24 mouse cellular contexts compared by ENCODE assay signal in the genomic region with DNA sequence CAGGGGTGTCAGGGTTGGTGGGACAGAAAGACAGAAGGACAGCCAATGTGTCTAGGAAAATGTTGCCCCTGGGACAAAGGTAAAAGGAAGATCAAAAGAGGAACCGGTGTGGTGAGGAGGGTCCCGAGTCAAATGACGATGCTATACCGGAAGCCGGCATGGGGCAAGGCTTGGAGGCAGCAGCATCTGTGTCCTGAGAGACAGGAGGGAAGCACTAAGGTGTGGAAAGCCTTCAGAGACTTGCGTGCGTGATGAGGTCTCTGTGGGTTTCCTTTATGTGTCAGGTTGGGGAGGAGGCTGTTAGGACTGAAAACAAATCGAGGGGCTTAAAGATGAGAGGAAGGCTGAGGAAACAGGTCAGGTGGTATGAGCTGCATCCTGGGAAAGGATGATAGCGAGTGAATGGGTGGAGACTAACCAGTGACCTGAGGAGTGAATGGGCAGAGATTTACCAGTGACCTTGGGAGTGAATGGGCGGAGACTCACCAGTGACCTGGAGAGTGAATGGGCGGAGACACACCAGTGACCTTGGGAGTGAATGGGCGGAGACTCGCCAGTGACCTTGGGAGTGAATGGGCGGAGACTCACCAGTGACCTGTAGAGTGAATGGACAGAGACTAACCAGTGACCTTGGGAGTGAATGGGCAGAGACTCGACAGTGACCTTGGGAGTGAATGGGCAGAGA.
DNase-seq lines count a peak whose midpoint lies in the region; ATAC-seq and TF ChIP-seq lines count a peak whose summit lies in the region.
"Had no signal": no experiment of that assay in that cellular context is flagged by ENCODE, and none has a peak within 500 bp of the region (broad histone marks: within the 10 kb centered on the region; RNA-seq: fewer than 3 reads in every experiment).

No protein-coding gene starts in this region.

- H3K36me3 ChIP-seq in CH12.LX (replicated peaks in 1 of 2; ENCODE audit: control insufficient read depth in 1 of 2, insufficient read depth in 1 of 2, low read length in 1 of 2) (peaks cover 0 to 15% of the 10 kb centered on the region in 2 experiments), ES-Bruce4 (ENCODE audit: control insufficient read depth, insufficient read depth, low read length, poor library complexity, severe bottlenecking) (no peaks in the 10 kb centered on the region)
- H3K36me3 ChIP-seq in intestine, embryonic 16.5 days (ENCODE audit: control insufficient read depth, insufficient read depth, low read length): no peaks in the 10 kb centered on the region
- H3K36me3 ChIP-seq: embryonic facial prominence, embryonic 15.5 days; forebrain, embryonic 15.5 days; heart, embryonic 15.5 days; hindbrain, embryonic 15.5 days had no signal

- H3K79me2 ChIP-seq in CH12.LX (replicated peaks; ENCODE audit: control insufficient read depth, extremely low read depth, insufficient read depth, poor library complexity, severe bottlenecking): no peaks in the 10 kb centered on the region

- TF ChIP-seq CTCF in CH12.LX (conservative IDR thresholded peaks at IDR 0.05 in 1 of 2, IDR thresholded peaks at IDR 0.05 in 1 of 2; ENCODE audit: low read depth in 2 of 2, low read length in 2 of 2) (no peak), ES-Bruce4 (IDR thresholded peaks at IDR 0.05; ENCODE audit: low read depth, low read length) (no peak)

- ATAC-seq in megakaryocyte progenitor cell, adult 5-6 weeks (replicated peaks; ENCODE audit: poor library complexity): peak; percentile 58
- ATAC-seq in CD4-positive, CD25-positive, alpha-beta regulatory T cell, adult 4 months: no peak
- no peak for ATAC-seq in intestine, embryonic 16.5 days
- ATAC-seq: forebrain, embryonic 15.5 days; lung, postnatal 0 days had no signal

- dilution Hi-C loops in CH12.LX (cut with MboI; ENCODE audit: extremely low pct_ligation_motif_present, extremely low pct_unique_long_range_greater_than_20kb, low sequenced_read_pairs): no loop called here

- peak overlapping the region; percentile 7 for H3K27ac ChIP-seq in CH12.LX (ENCODE audit: insufficient read depth, low read depth)
- H3K27ac ChIP-seq in ES-Bruce4 (ENCODE audit: insufficient read depth, low read length): no peak overlapping the region
- no peak overlapping the region for H3K27ac ChIP-seq in intestine, embryonic 16.5 days (ENCODE audit: low read length)
- H3K27ac ChIP-seq: embryonic facial prominence, embryonic 15.5 days; forebrain, embryonic 15.5 days; heart, embryonic 15.5 days; hindbrain, embryonic 15.5 days; macrophage; stomach, postnatal 0 days had no signal

- in situ Hi-C loops in CH12.LX (cut with MboI; ENCODE audit: low pct_ligation_motif_present, low pct_unique_long_range_greater_than_20kb, low sequenced_read_pairs): no loop called here

- H3K27me3 ChIP-seq in CH12.LX (replicated peaks): no peaks in the 10 kb centered on the region
- no peaks in the 10 kb centered on the region for H3K27me3 ChIP-seq in ES-Bruce4 (ENCODE audit: control insufficient read depth, insufficient read depth, low read length, poor library complexity, severe bottlenecking)
- no peaks in the 10 kb centered on the region for H3K27me3 ChIP-seq in intestine, embryonic 16.5 days (replicated peaks; ENCODE audit: control insufficient read depth, insufficient read depth, low read length)
- H3K27me3 ChIP-seq: embryonic facial prominence, embryonic 15.5 days; forebrain, embryonic 15.5 days; heart, embryonic 15.5 days; hindbrain, embryonic 15.5 days had no signal

- peak overlapping the region; percentile 19; the same call in 1 of the 2 replicates for H3K4me2 ChIP-seq in CH12.LX (ENCODE audit: insufficient read depth, low read depth, poor library complexity, severe bottlenecking)
- H3K4me2 ChIP-seq in intestine, embryonic 16.5 days (ENCODE audit: low read depth, low read length): no peak overlapping the region
- H3K4me2 ChIP-seq: embryonic facial prominence, embryonic 15.5 days; forebrain, embryonic 15.5 days; heart, embryonic 15.5 days; hindbrain, embryonic 15.5 days; midbrain, embryonic 11.5 days had no signal

- DNase-seq in CH12.LX (ENCODE audit: extremely low read depth): peak; percentile 56
- peak; percentile 89 for DNase-seq in ZHBTc4 (ENCODE audit: low read depth, low spot score)
- DNase-seq in kidney, adult 9 months: no peak
- DNase-seq: cerebellum, adult 18-20 months; cerebellum, postnatal 36 days; heart, postnatal 36 days; kidney, adult 8-10 months; kidney, postnatal 14 days; layer of hippocampus, postnatal 36 days; retina, postnatal 1 day; right cerebral cortex, postnatal 25 days; thymus, adult 2 months had no signal

- H3K4me1 ChIP-seq in CH12.LX (ENCODE audit: control insufficient read depth in 1 of 2, insufficient read depth in 2 of 2) (peaks cover 38 to 84% of the 10 kb centered on the region in 2 experiments), ES-Bruce4 (ENCODE audit: control insufficient read depth, insufficient read depth, low read length) (no peaks in the 10 kb centered on the region)
- H3K4me1 ChIP-seq in intestine, embryonic 16.5 days (ENCODE audit: control insufficient read depth, insufficient read depth, low read length): no peaks in the 10 kb centered on the region
- H3K4me1 ChIP-seq: embryonic facial prominence, embryonic 15.5 days; forebrain, embryonic 15.5 days; hindbrain, embryonic 15.5 days had no signal

- 87% methylated on average over 15 of the region's 15 CpGs for WGBS in intestine, embryonic 16.5 days

- TF ChIP-seq EP300 in CH12.LX (IDR thresholded peaks at IDR 0.05; ENCODE audit: low read length) (no peak), ES-Bruce4 (IDR thresholded peaks at IDR 0.05; ENCODE audit: insufficient read depth, low read depth, low read length) (0 out of 2 replicates have a peak, but pooled peaks have one; percentile 46)

- H3K9me3 ChIP-seq in CH12.LX (replicated peaks; ENCODE audit: low read length) (no peaks in the 10 kb centered on the region), ES-Bruce4 (replicated peaks; ENCODE audit: control insufficient read depth, insufficient read depth, low read length, poor library complexity, severe bottlenecking) (no peaks in the 10 kb centered on the region)
- H3K9me3 ChIP-seq in intestine, embryonic 16.5 days (ENCODE audit: control insufficient read depth, low read length): no peaks in the 10 kb centered on the region
- H3K9me3 ChIP-seq: embryonic facial prominence, embryonic 15.5 days; forebrain, embryonic 15.5 days; heart, embryonic 15.5 days; hindbrain, embryonic 15.5 days had no signal

- no peak for TF ChIP-seq RAD21 in CH12.LX (IDR thresholded peaks at IDR 0.05; ENCODE audit: low read depth, low read length)

- TF ChIP-seq POLR2A in CH12.LX (IDR thresholded peaks at IDR 0.05; ENCODE audit: low read depth, low read length) (peak; percentile 55; the same call in 1 of the 2 replicates), ES-Bruce4 (IDR thresholded peaks at IDR 0.05; ENCODE audit: insufficient read depth, low read length) (no peak)

- peak overlapping the region in 2 of 3 experiments; percentile 3 to 29 for H3K4me3 ChIP-seq in CH12.LX (replicated peaks in 1 of 3; ENCODE audit: low read depth in 2 of 3, low read length in 2 of 3, poor library complexity in 1 of 3)
- H3K4me3 ChIP-seq in ES-Bruce4 (ENCODE audit: low read depth, low read length): no peak overlapping the region
- H3K4me3 ChIP-seq in intestine, embryonic 16.5 days (ENCODE audit: low read length): no peak overlapping the region
- H3K4me3 ChIP-seq: embryonic facial prominence, embryonic 15.5 days; forebrain, embryonic 15.5 days; heart, embryonic 15.5 days; hindbrain, embryonic 15.5 days had no signal

- H3K9ac ChIP-seq in CH12.LX (ENCODE audit: insufficient read depth, low read depth) (no peak overlapping the region; the same call in 1 of the 2 replicates), ES-Bruce4 (ENCODE audit: low read depth, poor library complexity, severe bottlenecking) (no peak overlapping the region)
- no peak overlapping the region for H3K9ac ChIP-seq in intestine, embryonic 16.5 days (ENCODE audit: low read depth, low read length)
- H3K9ac ChIP-seq: embryonic facial prominence, embryonic 15.5 days; forebrain, embryonic 15.5 days; heart, embryonic 15.5 days; hindbrain, embryonic 15.5 days had no signal

TF ChIP-seq in CH12.LX, 34 proteins besides CTCF, POLR2A, EP300 and RAD21:
- TF ChIP-seq HCFC1 (IDR thresholded peaks at IDR 0.05; ENCODE audit: low read depth, low read length) (0 out of 2 replicates have a peak, but pooled peaks have one; percentile 19), TCF12 (IDR thresholded peaks at IDR 0.05; ENCODE audit: low read depth, low read length) (no peak), ETS1 (conservative IDR thresholded peaks at IDR 0.05; ENCODE audit: low read depth, low read length) (peak; percentile 43; the same call in 1 of the 2 replicates), IRF4 (IDR thresholded peaks at IDR 0.05; ENCODE audit: low read depth, low read length) (0 out of 2 replicates have a peak, but pooled peaks have one; percentile 8), TBP (conservative IDR thresholded peaks at IDR 0.05; ENCODE audit: low read depth, low read length) (0 out of 2 replicates have a peak, but pooled peaks have one; percentile 38), USF1 (IDR thresholded peaks at IDR 0.05; ENCODE audit: low read depth, low read length) (peak; percentile 24; the same call in 1 of the 2 replicates), ELF1 (IDR thresholded peaks at IDR 0.05; ENCODE audit: low read depth, low read length) (peak; percentile 51), MEF2A (IDR thresholded peaks at IDR 0.05; ENCODE audit: borderline replicate concordance, low read depth, low read length) (0 out of 2 replicates have a peak, but pooled peaks have one; percentile 9), ZNF384 (IDR thresholded peaks at IDR 0.05; ENCODE audit: low read depth, low read length) (no peak), NELFE (IDR thresholded peaks at IDR 0.05; ENCODE audit: low read depth, low read length) (no peak)

Comparison
In these comparisons a context has a peak if more than half of its experiments do, and no peak if none do; other contexts are left out.
1. H3K4me3 ChIP-seq: peak in CH12.LX (2 of 3); none in ES-Bruce4 (single experiment) and intestine, embryonic 16.5 days (single experiment).